Mouse (Mus musculus) ES-E14 (cell line): ENCODE data around the gene Rffl.

Experiments used
- HCFC1 ChIP-seq: IDR thresholded peaks from 2 replicates; pipeline ENCODE4 v1.6.1; 2012; ENCODE audit warnings: low read length, inconsistent platforms, borderline replicate concordance; ENCODE audit not compliant: insufficient read depth
- ZNF384 ChIP-seq: IDR thresholded peaks from 2 replicates; pipeline ENCODE4 v1.6.1; 2012; ENCODE audit warnings: low read depth, low read length, inconsistent platforms

DNA sequence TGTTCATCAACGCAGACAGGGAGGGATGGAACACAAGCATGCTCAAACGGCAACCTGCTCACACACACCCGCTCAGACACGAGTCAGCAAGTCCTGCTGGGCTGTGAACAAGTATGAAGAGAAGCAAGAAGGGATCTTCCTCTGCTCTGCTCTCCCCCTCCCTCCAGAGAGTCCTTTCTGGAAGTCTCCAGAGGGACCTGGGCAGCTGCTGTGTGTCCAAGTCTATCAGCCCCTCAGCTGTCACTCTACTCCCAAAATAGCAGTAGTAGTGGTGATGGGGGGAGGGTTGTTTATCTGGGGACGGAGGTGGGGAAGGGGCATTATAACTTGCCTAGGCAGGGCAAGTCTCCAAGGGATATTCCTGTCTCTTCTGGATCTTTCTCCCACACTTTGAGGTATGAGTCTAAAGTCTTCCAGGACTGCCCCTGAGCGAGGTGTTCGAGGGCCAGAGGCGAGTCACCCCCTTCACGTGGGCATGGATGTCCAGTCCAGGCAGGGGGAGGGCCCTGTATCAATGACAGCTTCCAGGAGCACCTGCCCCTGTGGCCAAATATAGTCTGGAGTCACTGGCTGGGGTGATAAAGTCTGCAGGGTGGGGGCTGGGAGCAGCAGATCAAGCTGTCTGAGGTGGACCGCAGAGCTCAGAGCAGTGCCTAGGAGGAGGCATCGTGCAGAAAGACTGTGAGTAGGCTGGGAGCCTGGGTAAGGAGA, 39.8 kb upstream of the Rffl start:
- TF ChIP-seq ZNF384, result no peak
- no peak for TF ChIP-seq HCFC1
